Mouse (Mus musculus) colon, adult 2 months (tissue): Measurements from ENCODE around the gene Dhrs7. TPM values are rescaled to one million over a fixed set of nuclear protein-coding genes. Genes with fewer than 3 reads are reported as not detected.

Experiments used
- polyA plus RNA-seq: library from polyadenylated mRNA; depleted of rRNA; stranded (reverse); fragments of >200 nt; gene quantifications from 2 replicates; pipeline ENCODE4 v1.2.3, GENCODE M21; 2012; rRNA removed

Dhrs7 gene
- 26.1 and 31.5 TPM in 2 replicates for polyA plus RNA-seq

GRCm38 (mm10) chr12:72664735-72665337, at the start of gene Dhrs7:
Dhrs7 (minus strand) TSS chr12:72664909.

GRCm38 (mm10) chr12:72649611-72650330, 14.9 kb downstream of the Dhrs7 start, which contains the start of gene Gm4756:
Gm4756 (minus strand) TSS chr12:72649661.

Other genes with a start within 250 kb of the Dhrs7 start
- gene Lrrc9, start 223.0 kb downstream of the Dhrs7 start, polyA plus RNA-seq, result not detected in 2 replicates
- gene Pcnx4, start 128.5 kb downstream of the Dhrs7 start, polyA plus RNA-seq, result 1.8 and 2.2 TPM in 2 replicates
- not detected in 2 replicates for gene Gm4756, start 15.2 kb downstream of the Dhrs7 start, polyA plus RNA-seq
- gene Ppm1a, start 92.5 kb upstream of the Dhrs7 start, polyA plus RNA-seq, result 31.9 and 34.2 TPM in 2 replicates